Mouse (Mus musculus): ENCODE data around the gene Olfr869. TPM values are rescaled to one million over a fixed set of nuclear protein-coding genes. Genes with fewer than 3 reads are reported as not detected.

Olfr869 gene
- total and polyA plus RNA-seq, 3 experiments: not detected

DNA sequence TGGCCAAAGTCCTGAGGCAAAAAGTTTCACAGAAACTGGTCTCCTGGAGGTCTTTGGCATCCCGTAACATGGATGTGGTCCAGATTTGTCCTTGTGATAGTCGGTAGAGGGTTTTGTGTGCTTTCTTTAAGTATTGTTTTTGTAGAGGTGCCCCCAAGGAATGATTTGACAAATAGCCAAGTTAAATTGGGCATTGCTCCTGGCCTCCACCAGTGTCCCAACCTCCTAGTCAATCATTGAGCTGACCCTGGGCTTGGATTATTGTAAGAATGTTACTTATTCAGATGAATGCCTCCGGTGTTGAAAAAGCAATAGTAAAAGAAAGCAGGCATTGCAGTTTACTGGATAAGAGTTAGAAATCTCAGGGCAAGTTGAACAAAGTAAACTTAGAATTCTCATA lies 20.9 kb downstream of the Olfr869 start:
- no peak for DNase-seq (ENCODE audit: low read depth, low spot score)
- no peak overlapping the region for H3K27ac ChIP-seq (ENCODE audit: control insufficient read depth, low read depth, low read length)
- H3K4me1 ChIP-seq (ENCODE audit: control insufficient read depth in 1 of 2, insufficient read depth in 2 of 2, low read length in 2 of 2): no peaks in the 10 kb centered on the region
- no peak overlapping the region for H3K4me3 ChIP-seq (ENCODE audit: control insufficient read depth in 1 of 2, insufficient read depth in 1 of 2, low read depth in 2 of 2, low read length in 2 of 2)
- H3K79me2 ChIP-seq (ENCODE audit: control insufficient read depth, insufficient read depth, low read length, poor library complexity): no peaks in the 10 kb centered on the region
- no peaks in the 10 kb centered on the region for H3K9me3 ChIP-seq (replicated peaks; ENCODE audit: insufficient read depth, low read length)
- H3K36me3 ChIP-seq (ENCODE audit: control insufficient read depth in 1 of 2, insufficient read depth in 2 of 2, low read length in 2 of 2): no peaks in the 10 kb centered on the region
- no peak for TF ChIP-seq USF2 (IDR thresholded peaks at IDR 0.05; ENCODE audit: borderline replicate concordance in 1 of 2, insufficient read depth in 1 of 2, low read depth in 1 of 2, low read length in 2 of 2)
- no peak for TF ChIP-seq POLR2AphosphoS5 (IDR thresholded peaks at IDR 0.05; ENCODE audit: borderline replicate concordance, low read depth, low read length)
- no peak for TF ChIP-seq ZKSCAN1 (IDR thresholded peaks at IDR 0.05; ENCODE audit: low read depth, low read length)
- TF ChIP-seq TBP (IDR thresholded peaks at IDR 0.05; ENCODE audit: low read depth, low read length): no peak
- no peak for TF ChIP-seq CHD1 (IDR thresholded peaks at IDR 0.05; ENCODE audit: low read depth, low read length)
- no peak for TF ChIP-seq MAX (IDR thresholded peaks at IDR 0.05; ENCODE audit: low read length)
- TF ChIP-seq MYC (IDR thresholded peaks at IDR 0.05; ENCODE audit: low read depth, low read length): no peak
- no peak for TF ChIP-seq ZC3H11A (IDR thresholded peaks at IDR 0.05; ENCODE audit: low read depth, low read length)
- no peak for TF ChIP-seq HCFC1 (IDR thresholded peaks at IDR 0.05; ENCODE audit: low read depth, low read length)
- no peak for TF ChIP-seq ELF1 (IDR thresholded peaks at IDR 0.05; ENCODE audit: low read depth, low read length)
- no peak for TF ChIP-seq MEF2A (IDR thresholded peaks at IDR 0.05; ENCODE audit: extremely low read depth, insufficient replicate concordance, low read depth, low read length, poor library complexity, severe bottlenecking)
- TF ChIP-seq CTCF (IDR thresholded peaks at IDR 0.05 in 2 of 3, conservative IDR thresholded peaks at IDR 0.05 in 1 of 3; ENCODE audit: control insufficient read depth in 1 of 3, insufficient read depth in 1 of 3, low read depth in 2 of 3, low read length in 3 of 3, poor library complexity in 1 of 3, severe bottlenecking in 1 of 3): no peak
- no peak for TF ChIP-seq POLR2A (IDR thresholded peaks at IDR 0.05; ENCODE audit: control insufficient read depth in 1 of 2, insufficient read depth in 1 of 2, low read depth in 1 of 2, low read length in 2 of 2, poor library complexity in 1 of 2)
- H3K9ac ChIP-seq (ENCODE audit: control insufficient read depth, low read depth, low read length, poor library complexity, severe bottlenecking): no peak overlapping the region
- no peaks in the 10 kb centered on the region; a peak in 1 of 4 replicates for H3K27me3 ChIP-seq (ENCODE audit: control insufficient read depth in 1 of 2, insufficient read depth in 2 of 2, low read length in 2 of 2)

- H3K4me3 ChIP-seq (ENCODE audit: control insufficient read depth in 1 of 2, insufficient read depth in 1 of 2, low read depth in 2 of 2, low read length in 2 of 2): no peak within 1 kb of the TSS
- H3K9me3 ChIP-seq (replicated peaks; ENCODE audit: insufficient read depth, low read length): no peaks in the 10 kb centered on the region
- DNase-seq (ENCODE audit: low read depth, low spot score): no peak
- H3K27ac ChIP-seq (ENCODE audit: control insufficient read depth, low read depth, low read length): no peak within 1 kb of the TSS
- no peaks in the 10 kb centered on the region for H3K4me1 ChIP-seq (ENCODE audit: control insufficient read depth in 1 of 2, insufficient read depth in 2 of 2, low read length in 2 of 2)
- H3K9ac ChIP-seq (ENCODE audit: control insufficient read depth, low read depth, low read length, poor library complexity, severe bottlenecking): no peak within 1 kb of the TSS
- TF ChIP-seq USF1 (IDR thresholded peaks at IDR 0.05; ENCODE audit: low read depth, low read length) (no peak), NRF1 (IDR thresholded peaks at IDR 0.05; ENCODE audit: insufficient read depth, low read depth, low read length, poor library complexity, severe bottlenecking) (no peak), POLR2AphosphoS2 (IDR thresholded peaks at IDR 0.05; ENCODE audit: low read length) (no peak), GABPA (IDR thresholded peaks at IDR 0.05; ENCODE audit: low read depth, low read length) (no peak), CHD2 (IDR thresholded peaks at IDR 0.05; ENCODE audit: low read length) (no peak), MAFK (IDR thresholded peaks at IDR 0.05; ENCODE audit: borderline replicate concordance, low read depth, low read length) (no peak), POLR2A (IDR thresholded peaks at IDR 0.05; ENCODE audit: control insufficient read depth in 1 of 2, insufficient read depth in 1 of 2, low read depth in 1 of 2, low read length in 2 of 2, poor library complexity in 1 of 2) (no peak), RCOR1 (IDR thresholded peaks at IDR 0.05; ENCODE audit: low read depth, low read length) (no peak), SIN3A (IDR thresholded peaks at IDR 0.05; ENCODE audit: low read length) (no peak), EP300 (IDR thresholded peaks at IDR 0.05; ENCODE audit: low read depth in 1 of 2, low read length in 2 of 2) (no peak), CTCF (IDR thresholded peaks at IDR 0.05 in 2 of 3, conservative IDR thresholded peaks at IDR 0.05 in 1 of 3; ENCODE audit: control insufficient read depth in 1 of 3, insufficient read depth in 1 of 3, low read depth in 2 of 3, low read length in 3 of 3, poor library complexity in 1 of 3, severe bottlenecking in 1 of 3) (no peak), JUND (IDR thresholded peaks at IDR 0.05; ENCODE audit: low read depth, low read length) (no peak), MYC (IDR thresholded peaks at IDR 0.05; ENCODE audit: low read depth, low read length) (no peak), SMC3 (IDR thresholded peaks at IDR 0.05; ENCODE audit: low read depth, low read length) (no peak), TBP (IDR thresholded peaks at IDR 0.05; ENCODE audit: low read depth, low read length) (no peak), HCFC1 (IDR thresholded peaks at IDR 0.05; ENCODE audit: low read depth, low read length) (no peak)
- no peaks in the 10 kb centered on the region for H3K36me3 ChIP-seq (ENCODE audit: control insufficient read depth in 1 of 2, insufficient read depth in 2 of 2, low read length in 2 of 2)
- no peaks in the 10 kb centered on the region for H3K79me2 ChIP-seq (ENCODE audit: control insufficient read depth, insufficient read depth, low read length, poor library complexity)
- H3K27me3 ChIP-seq (ENCODE audit: control insufficient read depth in 1 of 2, insufficient read depth in 2 of 2, low read length in 2 of 2): no peaks in the 10 kb centered on the region
Measured at GRCm38 (mm10) chr9:20173957-20174356, 45.1 kb downstream of the Olfr869 start, which contains the start of gene Olfr870. Gene Olfr870, minus strand, starts transcription at chr9:20174057.

Data from MEL (cell line).